Mouse (Mus musculus): ENCODE results near the gene Ecd.
"Not testable (repeated sequence)": the region's sequence is repeated elsewhere in the genome, so short reads cannot be mapped to it uniquely, and the experiment has no call there.

Ecd gene

GRCm38 (mm10) chr14:20328474-20328873 lies 19.4 kb downstream of the Ecd start:
- no peak for DNase-seq (ENCODE audit: extremely low read depth, low read depth, low spot score)

- DNase-seq (ENCODE audit: extremely low read depth, low read depth, low spot score), result no peak
Measured at GRCm38 (mm10) chr14:20324196-20324595, 23.7 kb downstream of the Ecd start.

DNA sequence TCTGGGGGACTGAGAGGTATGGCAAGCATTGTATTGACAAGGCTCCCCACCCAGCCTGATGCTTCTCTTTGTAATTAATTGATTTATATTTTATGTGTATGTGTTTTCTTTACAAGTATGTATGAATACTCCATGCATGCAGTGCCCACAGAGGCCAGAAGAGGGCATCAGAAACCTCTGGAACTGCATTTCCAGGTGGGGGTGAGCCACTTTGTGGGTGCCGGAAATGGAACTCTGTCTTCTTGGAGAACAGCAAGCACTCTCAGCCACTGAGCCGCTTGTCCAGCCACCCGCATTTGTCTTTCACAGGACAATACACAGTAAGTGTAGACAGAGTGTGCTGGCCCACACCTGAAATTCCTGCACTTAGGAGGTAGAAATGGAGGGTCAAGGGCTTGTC lies 28.5 kb downstream of the Ecd start:
- DNase-seq (ENCODE audit: extremely low read depth, low read depth, low spot score), result no peak

- no peak for DNase-seq (ENCODE audit: extremely low read depth, low read depth, low spot score)
Measured at GRCm38 (mm10) chr14:20315137-20315536, 32.8 kb downstream of the Ecd start.

- not testable (repeated sequence) for DNase-seq (ENCODE audit: extremely low read depth, low read depth, low spot score)
Measured at GRCm38 (mm10) chr14:20305085-20305484, 42.8 kb downstream of the Ecd start.

DNA sequence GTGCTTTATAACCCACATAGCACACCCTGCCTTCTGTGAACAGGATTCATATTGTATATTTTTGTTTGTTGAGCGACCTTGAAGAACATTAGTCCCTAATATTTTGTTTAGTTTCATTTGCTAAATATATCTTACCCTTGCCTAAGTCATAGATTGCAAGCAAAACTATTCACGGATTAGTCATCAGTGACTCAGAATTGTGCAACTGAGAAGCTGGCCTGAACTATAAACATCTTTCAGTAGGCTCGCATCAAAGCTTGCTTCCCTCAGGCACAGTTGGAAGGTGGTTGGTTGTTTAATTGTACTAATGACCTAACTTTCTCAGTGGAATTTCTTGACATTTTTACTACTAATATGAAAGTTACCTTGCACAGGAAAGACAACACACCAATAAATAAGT lies 49.8 kb downstream of the Ecd start:
- peak; percentile 97 for DNase-seq (ENCODE audit: extremely low read depth, low read depth, low spot score)

- no peak for DNase-seq (ENCODE audit: extremely low read depth, low read depth, low spot score)
Measured at GRCm38 (mm10) chr14:20297616-20298015, 50.3 kb downstream of the Ecd start.

DNA sequence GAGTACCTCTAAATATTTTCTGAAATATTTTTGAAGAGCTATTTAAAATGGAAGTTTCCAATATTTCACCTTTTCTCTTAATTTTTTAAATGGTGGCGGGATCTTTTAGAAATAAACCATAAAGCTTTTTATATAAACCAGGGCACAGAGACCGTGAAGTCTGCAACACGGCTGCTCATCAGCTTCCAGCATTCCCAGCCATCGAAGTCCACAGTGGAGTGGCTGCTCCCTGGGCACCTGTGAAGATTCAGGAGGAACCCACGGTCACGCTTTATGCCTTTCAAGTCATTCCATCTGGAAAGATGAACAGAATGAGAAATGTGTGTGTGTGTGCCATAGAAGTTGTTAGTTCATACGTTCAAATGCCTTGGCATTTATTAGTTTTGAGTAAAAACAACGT lies 53.0 kb downstream of the Ecd start:
- DNase-seq (ENCODE audit: extremely low read depth, low read depth, low spot score), result no peak

- DNase-seq (ENCODE audit: extremely low read depth, low read depth, low spot score), result peak; percentile 93
Measured at GRCm38 (mm10) chr14:20294117-20294892, 53.6 kb downstream of the Ecd start, which contains the start of gene Nudt13. Nudt13 (plus strand) TSS chr14:20294697.

- peak; percentile 78 for DNase-seq (ENCODE audit: extremely low read depth, low read depth, low spot score)
Measured at GRCm38 (mm10) chr14:20291391-20291790, 56.5 kb downstream of the Ecd start.
